Mouse (Mus musculus): ENCODE measurements around the gene Palm3. TPM values are rescaled to one million over a fixed set of nuclear protein-coding genes. Genes with fewer than 3 reads are reported as not detected.

The Palm3 gene
- polyA plus RNA-seq, 1 experiment from 2014 or later = 6.5 TPM

- Histone ChIP-seq H3K4me2 (ENCODE audit: low read depth, low read length) (peak overlapping the region; percentile 92), H3K27me3 (ENCODE audit: control insufficient read depth, insufficient read depth, low read depth, low read length) (no peaks in the 10 kb centered on the region), H3K9ac (ENCODE audit: low read length) (peak overlapping the region; percentile 88), H3K9me3 (ENCODE audit: control insufficient read depth, low read length) (no peaks in the 10 kb centered on the region), H3K4me1 (replicated peaks; ENCODE audit: control insufficient read depth, insufficient read depth, low read length) (peaks cover 23% of the 10 kb centered on the region), H3K4me3 (ENCODE audit: low read length) (peak overlapping the region; percentile 80), H3K36me3 (ENCODE audit: control insufficient read depth, insufficient read depth, low read length) (peaks cover 14% of the 10 kb centered on the region), H3K27ac (ENCODE audit: low read length) (peak overlapping the region; percentile 97)
- no peak for ATAC-seq (ENCODE audit: low read depth)
- 17% methylated on average over 12 of the region's 12 CpGs for WGBS
Measured at GRCm38 (mm10) chr8:83995973-83996372, 25.3 kb upstream of the Palm3 start.

GRCm38 (mm10) chr8:83996567-83997505 is 24.4 kb upstream of the Palm3 start:
- peaks cover 14% of the 10 kb centered on the region for H3K36me3 ChIP-seq (ENCODE audit: control insufficient read depth, insufficient read depth, low read length)
- H3K4me1 ChIP-seq (replicated peaks; ENCODE audit: control insufficient read depth, insufficient read depth, low read length) = peaks cover 26% of the 10 kb centered on the region
- WGBS = under 1% methylated on average over 46 of the region's 103 CpGs
- peak overlapping the region; percentile 80 for H3K4me3 ChIP-seq (ENCODE audit: low read length)
- peak overlapping the region; percentile 92 for H3K4me2 ChIP-seq (ENCODE audit: low read depth, low read length)
- no peaks in the 10 kb centered on the region for H3K9me3 ChIP-seq (ENCODE audit: control insufficient read depth, low read length)
- H3K27me3 ChIP-seq (ENCODE audit: control insufficient read depth, insufficient read depth, low read depth, low read length) = no peaks in the 10 kb centered on the region
- H3K27ac ChIP-seq (ENCODE audit: low read length) = peak overlapping the region; percentile 97
- peak; percentile 89 for ATAC-seq (ENCODE audit: low read depth)
- peak overlapping the region; percentile 88 for H3K9ac ChIP-seq (ENCODE audit: low read length)

DNA sequence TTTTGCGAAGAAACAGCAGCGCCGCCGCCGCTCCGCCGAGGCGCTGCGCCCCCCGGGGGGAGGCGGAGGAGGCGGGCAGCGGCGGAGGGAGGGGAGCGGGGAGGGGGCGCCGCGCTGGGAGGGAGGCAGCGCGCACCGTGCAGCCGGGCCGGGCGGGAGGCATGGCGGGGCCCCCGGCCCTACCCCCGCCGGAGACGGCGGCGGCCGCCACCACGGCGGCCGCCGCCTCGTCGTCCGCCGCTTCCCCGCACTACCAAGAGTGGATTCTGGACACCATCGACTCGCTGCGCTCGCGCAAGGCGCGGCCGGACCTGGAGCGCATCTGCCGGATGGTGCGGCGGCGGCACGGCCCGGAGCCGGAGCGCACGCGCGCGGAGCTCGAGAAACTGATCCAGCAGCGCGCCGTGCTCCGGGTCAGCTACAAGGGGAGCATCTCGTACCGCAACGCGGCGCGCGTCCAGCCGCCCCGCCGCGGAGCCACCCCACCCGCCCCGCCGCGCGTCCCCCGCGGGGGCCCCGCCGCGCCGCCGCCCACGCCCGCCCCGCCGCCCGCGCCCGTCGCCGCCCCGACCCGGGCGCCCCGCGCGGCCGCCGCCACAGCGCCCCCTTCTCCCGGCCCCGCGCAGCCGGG is 23.6 kb upstream of the Palm3 start, which contains the start of gene Samd1:
TSS of gene Samd1 (plus strand) at position 162 of the 631 bp plus-strand sequence.
- ATAC-seq (ENCODE audit: low read depth) = 0 out of 2 replicates have a peak, but pooled peaks have one; percentile 0
- WGBS = under 1% methylated on average over 54 of the region's 112 CpGs
- Histone ChIP-seq H3K4me1 (replicated peaks; ENCODE audit: control insufficient read depth, insufficient read depth, low read length) (peaks cover 26% of the 10 kb centered on the region), H3K9ac (ENCODE audit: low read length) (peak within 1 kb of the TSS; percentile 88), H3K27ac (ENCODE audit: low read length) (peak within 1 kb of the TSS; percentile 97), H3K27me3 (ENCODE audit: control insufficient read depth, insufficient read depth, low read depth, low read length) (no peaks in the 10 kb centered on the region), H3K36me3 (ENCODE audit: control insufficient read depth, insufficient read depth, low read length) (peaks cover 13% of the 10 kb centered on the region), H3K4me3 (ENCODE audit: low read length) (peak within 1 kb of the TSS; percentile 80), H3K9me3 (ENCODE audit: control insufficient read depth, low read length) (no peaks in the 10 kb centered on the region), H3K4me2 (ENCODE audit: low read depth, low read length) (peak within 1 kb of the TSS; percentile 92)

GRCm38 (mm10) chr8:83998231-83999056 is 22.8 kb upstream of the Palm3 start:
- Histone ChIP-seq H3K27me3 (ENCODE audit: control insufficient read depth, insufficient read depth, low read depth, low read length) (no peaks in the 10 kb centered on the region), H3K9ac (ENCODE audit: low read length) (peak overlapping the region; percentile 80), H3K4me1 (replicated peaks; ENCODE audit: control insufficient read depth, insufficient read depth, low read length) (peaks cover 26% of the 10 kb centered on the region), H3K27ac (ENCODE audit: low read length) (peak overlapping the region; percentile 85), H3K9me3 (ENCODE audit: control insufficient read depth, low read length) (no peaks in the 10 kb centered on the region), H3K4me3 (ENCODE audit: low read length) (peak overlapping the region; percentile 80), H3K4me2 (ENCODE audit: low read depth, low read length) (peak overlapping the region; percentile 92), H3K36me3 (ENCODE audit: control insufficient read depth, insufficient read depth, low read length) (peaks cover 13% of the 10 kb centered on the region)
- under 1% methylated on average over 47 of the region's 92 CpGs for WGBS
- 0 out of 2 replicates have a peak, but pooled peaks have one; percentile 4 for ATAC-seq (ENCODE audit: low read depth)

DNA sequence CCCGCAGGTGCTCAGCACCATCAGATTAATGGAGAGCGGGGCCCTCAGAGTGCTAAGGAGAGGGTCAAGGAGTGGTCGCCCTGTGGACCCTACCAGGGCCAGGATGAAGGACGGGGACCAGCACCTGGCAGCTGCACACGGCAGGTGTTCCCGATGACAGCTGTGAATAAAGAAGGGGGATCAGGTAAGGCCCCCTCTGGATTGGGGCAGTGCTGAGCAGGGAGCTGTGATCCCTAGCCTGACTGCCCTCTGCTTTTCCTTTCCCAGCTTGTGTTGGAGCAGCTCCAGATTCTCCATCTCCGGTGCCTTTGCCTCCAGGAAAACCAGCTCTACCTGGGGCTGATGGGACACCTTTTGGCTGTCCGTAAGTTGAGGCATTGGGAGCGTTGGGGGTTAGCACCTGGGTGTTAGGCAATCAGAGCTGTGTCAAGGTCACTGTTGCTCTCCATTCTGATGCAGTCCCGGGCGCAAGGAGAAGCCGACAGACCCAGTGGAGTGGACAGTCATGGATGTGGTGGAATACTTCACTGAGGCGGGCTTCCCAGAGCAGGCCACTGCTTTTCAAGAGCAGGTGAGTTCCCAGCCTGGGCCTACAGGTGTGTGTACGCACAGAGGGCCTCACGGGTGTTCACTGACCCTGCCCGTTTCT is 22.1 kb upstream of the Palm3 start:
- Histone ChIP-seq H3K4me1 (replicated peaks; ENCODE audit: control insufficient read depth, insufficient read depth, low read length) (peaks cover 31% of the 10 kb centered on the region), H3K36me3 (ENCODE audit: control insufficient read depth, insufficient read depth, low read length) (peaks cover 13% of the 10 kb centered on the region), H3K9me3 (ENCODE audit: control insufficient read depth, low read length) (no peaks in the 10 kb centered on the region), H3K27me3 (ENCODE audit: control insufficient read depth, insufficient read depth, low read depth, low read length) (no peaks in the 10 kb centered on the region), H3K4me2 (ENCODE audit: low read depth, low read length) (peak overlapping the region; percentile 92), H3K27ac (ENCODE audit: low read length) (no peak overlapping the region; the same call in 1 of the 2 replicates), H3K4me3 (ENCODE audit: low read length) (peak overlapping the region; percentile 80), H3K9ac (ENCODE audit: low read length) (peak overlapping the region; percentile 80)
- WGBS = 49% methylated on average over 16 of the region's 16 CpGs
- ATAC-seq (ENCODE audit: low read depth) = no peak

- Histone ChIP-seq H3K27ac (ENCODE audit: low read length) (no peak overlapping the region), H3K36me3 (ENCODE audit: control insufficient read depth, insufficient read depth, low read length) (peaks cover 13% of the 10 kb centered on the region), H3K9ac (ENCODE audit: low read length) (no peak overlapping the region; the same call in 1 of the 2 replicates), H3K27me3 (ENCODE audit: control insufficient read depth, insufficient read depth, low read depth, low read length) (no peaks in the 10 kb centered on the region), H3K4me3 (ENCODE audit: low read length) (0 out of 2 replicates have a peak overlapping the region, but pooled peaks have one; percentile 3), H3K4me1 (replicated peaks; ENCODE audit: control insufficient read depth, insufficient read depth, low read length) (peaks cover 34% of the 10 kb centered on the region), H3K4me2 (ENCODE audit: low read depth, low read length) (no peak overlapping the region), H3K9me3 (ENCODE audit: control insufficient read depth, low read length) (no peaks in the 10 kb centered on the region)
- ATAC-seq (ENCODE audit: low read depth) = no peak
- WGBS = 86% methylated on average over 2 of the region's 2 CpGs
Measured at GRCm38 (mm10) chr8:83999825-84000224, 21.4 kb upstream of the Palm3 start.

- WGBS = 39% methylated on average over 61 of the region's 61 CpGs
- Histone ChIP-seq H3K4me3 (ENCODE audit: low read length) (0 out of 2 replicates have a peak within 1 kb of the TSS, but pooled peaks have one; percentile 2), H3K9me3 (ENCODE audit: control insufficient read depth, low read length) (no peaks in the 10 kb centered on the region), H3K4me1 (replicated peaks; ENCODE audit: control insufficient read depth, insufficient read depth, low read length) (peaks cover 27% of the 10 kb centered on the region), H3K36me3 (ENCODE audit: control insufficient read depth, insufficient read depth, low read length) (peaks cover 13% of the 10 kb centered on the region), H3K27me3 (ENCODE audit: control insufficient read depth, insufficient read depth, low read depth, low read length) (no peaks in the 10 kb centered on the region), H3K9ac (ENCODE audit: low read length) (peak within 1 kb of the TSS; percentile 33), H3K4me2 (ENCODE audit: low read depth, low read length) (peak within 1 kb of the TSS; percentile 35), H3K27ac (ENCODE audit: low read length) (no peak within 1 kb of the TSS)
- ATAC-seq (ENCODE audit: low read depth) = no peak
Measured at GRCm38 (mm10) chr8:84001281-84002000, 19.8 kb upstream of the Palm3 start, which contains the start of gene 1700067K01Rik. TSS of gene 1700067K01Rik (plus strand) at chr8:84001502.
